Mouse (Mus musculus) midbrain, embryonic 12.5 days (tissue): ENCODE measurements around the gene Irf2bp1. TPM values are rescaled to one million over a fixed set of nuclear protein-coding genes. Genes with fewer than 3 reads are reported as not detected.

ENCODE experiments used
- ATAC-seq: fragments of 200-750 bp; cut with Nextera tagmentation; 2 replicates; pipeline ENCODE4 v1.8.0; 2017; ENCODE audit warnings: low read depth, moderate TSS enrichment, moderate library complexity; ENCODE audit not compliant: low FRiP score
- H3K27ac ChIP-seq: fragments of 300-500 bp; sonication (generic); replicated peaks from 2 replicates; pipeline ENCODE4 v1.5.1; 2016; ENCODE audit warnings: mild to moderate bottlenecking
- H3K27me3 ChIP-seq: fragments of 300-500 bp; sonication (generic); 2 replicates; pipeline ENCODE4 v1.6.1; 2016; ENCODE audit warnings: mild to moderate bottlenecking
- H3K36me3 ChIP-seq: fragments of 300-500 bp; sonication (generic); 2 replicates; pipeline ENCODE4 v1.6.1; 2016
- H3K4me1 ChIP-seq: fragments of 300-500 bp; sonication (generic); 2 replicates; pipeline ENCODE4 v1.6.1; 2016
- H3K4me2 ChIP-seq: fragments of 300-500 bp; sonication (generic); replicated peaks from 2 replicates; pipeline ENCODE4 v1.6.1; 2016; ENCODE audit warnings: mild to moderate bottlenecking, moderate library complexity
- H3K4me3 ChIP-seq: fragments of 300-500 bp; sonication (generic); 2 replicates; pipeline ENCODE4 v1.5.1; 2016; ENCODE audit warnings: mild to moderate bottlenecking
- H3K9ac ChIP-seq: fragments of 300-500 bp; sonication (generic); replicated peaks from 2 replicates; pipeline ENCODE4 v1.6.1; 2016; ENCODE audit warnings: mild to moderate bottlenecking, moderate library complexity
- H3K9me3 ChIP-seq: fragments of 300-500 bp; sonication (generic); 2 replicates; pipeline ENCODE4 v1.6.1; 2016; ENCODE audit warnings: mild to moderate bottlenecking
- WGBS: fragments of 180-500 bp; shearing (Covaris S2); methylation state at CpG from one replicate; pipeline ENCODE4 v1.1.7; 2016; 5-methylcytosine and 5-hydroxymethylcytosine counted together
- polyA plus RNA-seq: library from polyadenylated mRNA; unstranded; fragments of >200 nt; fragmentation: Nextera tagmentation; extraction: Ambion mirVana; gene quantifications from 2 replicates; pipeline ENCODE4 v1.2.1, GENCODE M21; 2016

Irf2bp1 gene
- polyA plus RNA-seq, 1 experiment from 2014 or later, result 41.6 TPM

- no peak for ATAC-seq
- H3K36me3 ChIP-seq, result peaks cover 18% of the 10 kb centered on the region
- peak overlapping the region; percentile 44 for H3K4me2 ChIP-seq
- 45% methylated on average over 17 of the region's 18 CpGs for WGBS
- H3K4me3 ChIP-seq, result peak overlapping the region; percentile 33
- no peak overlapping the region for H3K27ac ChIP-seq
- H3K27me3 ChIP-seq, result no peaks in the 10 kb centered on the region
- peaks cover 44% of the 10 kb centered on the region for H3K4me1 ChIP-seq
- no peaks in the 10 kb centered on the region for H3K9me3 ChIP-seq
- peak overlapping the region; percentile 51; the same call in 1 of the 2 replicates for H3K9ac ChIP-seq
These were observed 2.6 kb upstream of the Irf2bp1 start for GRCm38 (mm10) chr7:19001066-19001806.

- Histone ChIP-seq H3K4me1 (peaks cover 48% of the 10 kb centered on the region), H3K4me3 (no peak overlapping the region), H3K27ac (no peak overlapping the region), H3K36me3 (peaks cover 16% of the 10 kb centered on the region), H3K9ac (no peak overlapping the region), H3K9me3 (no peaks in the 10 kb centered on the region), H3K27me3 (no peaks in the 10 kb centered on the region), H3K4me2 (no peak overlapping the region)
- no peak for ATAC-seq
- WGBS, result 87% methylated on average over 3 of the region's 3 CpGs
These were observed 2.1 kb upstream of the Irf2bp1 start for GRCm38 (mm10) chr7:19001807-19002085.

- Histone ChIP-seq H3K4me1 (peaks cover 52% of the 10 kb centered on the region), H3K9ac (peak overlapping the region; percentile 73), H3K4me2 (peak overlapping the region; percentile 60), H3K9me3 (no peaks in the 10 kb centered on the region), H3K27ac (no peak overlapping the region), H3K4me3 (peak overlapping the region; percentile 36), H3K36me3 (peaks cover 20% of the 10 kb centered on the region), H3K27me3 (no peaks in the 10 kb centered on the region)
- 47% methylated on average over 4 of the region's 4 CpGs for WGBS
- no peak for ATAC-seq
These were observed 1.7 kb upstream of the Irf2bp1 start for GRCm38 (mm10) chr7:19002115-19002514.

- Histone ChIP-seq H3K27ac (peak overlapping the region; percentile 54), H3K9me3 (no peaks in the 10 kb centered on the region), H3K4me1 (peaks cover 56% of the 10 kb centered on the region), H3K4me3 (peak overlapping the region; percentile 36), H3K27me3 (no peaks in the 10 kb centered on the region), H3K9ac (peak overlapping the region; percentile 73), H3K36me3 (peaks cover 24% of the 10 kb centered on the region), H3K4me2 (peak overlapping the region; percentile 60)
- ATAC-seq, result peak; percentile 48
- 3% methylated on average over 17 of the region's 17 CpGs for WGBS
These were observed 871 bp upstream of the Irf2bp1 start for GRCm38 (mm10) chr7:19002848-19003498.

- peak; percentile 1; the same call in 1 of the 2 replicates for ATAC-seq
- H3K27ac ChIP-seq, result peak overlapping the region; percentile 90
- H3K27me3 ChIP-seq, result no peaks in the 10 kb centered on the region
- peak overlapping the region; percentile 92 for H3K4me3 ChIP-seq
- peak overlapping the region; percentile 94 for H3K4me2 ChIP-seq
- H3K9ac ChIP-seq, result peak overlapping the region; percentile 92
- WGBS, result 7% methylated on average over 34 of the region's 34 CpGs
- no peaks in the 10 kb centered on the region for H3K9me3 ChIP-seq
- H3K36me3 ChIP-seq, result peaks cover 24% of the 10 kb centered on the region
- peaks cover 44% of the 10 kb centered on the region for H3K4me1 ChIP-seq
These were observed 811 bp downstream of the Irf2bp1 start for GRCm38 (mm10) chr7:19004631-19005079.

- peak overlapping the region; percentile 94 for H3K4me2 ChIP-seq
- peak overlapping the region; percentile 92; the same call in 1 of the 2 replicates for H3K9ac ChIP-seq
- no peak for ATAC-seq
- H3K36me3 ChIP-seq, result peaks cover 24% of the 10 kb centered on the region
- H3K9me3 ChIP-seq, result no peaks in the 10 kb centered on the region
- H3K27ac ChIP-seq, result no peak overlapping the region
- H3K4me3 ChIP-seq, result peak overlapping the region; percentile 92
- H3K27me3 ChIP-seq, result no peaks in the 10 kb centered on the region
- 81% methylated on average over 34 of the region's 34 CpGs for WGBS
- H3K4me1 ChIP-seq, result peaks cover 44% of the 10 kb centered on the region
These were observed 1.7 kb downstream of the Irf2bp1 start for GRCm38 (mm10) chr7:19005417-19006121.

- WGBS, result 11% methylated on average over 12 of the region's 12 CpGs
- H3K4me3 ChIP-seq, result 0 out of 2 replicates have a peak overlapping the region, but pooled peaks have one; percentile 92
- no peaks in the 10 kb centered on the region for H3K9me3 ChIP-seq
- H3K27me3 ChIP-seq, result no peaks in the 10 kb centered on the region
- H3K9ac ChIP-seq, result no peak overlapping the region
- peak overlapping the region; percentile 94 for H3K4me2 ChIP-seq
- H3K27ac ChIP-seq, result no peak overlapping the region
- H3K36me3 ChIP-seq, result peaks cover 24% of the 10 kb centered on the region
- peaks cover 40% of the 10 kb centered on the region for H3K4me1 ChIP-seq
- ATAC-seq, result no peak
These were observed 2.6 kb downstream of the Irf2bp1 start for GRCm38 (mm10) chr7:19006476-19006875.

GRCm38 (mm10) chr7:19007026-19007977, 3.5 kb downstream of the Irf2bp1 start:
- ATAC-seq, result no peak
- Histone ChIP-seq H3K9ac (no peak overlapping the region), H3K27me3 (no peaks in the 10 kb centered on the region), H3K27ac (no peak overlapping the region), H3K36me3 (peaks cover 24% of the 10 kb centered on the region), H3K4me1 (peaks cover 46% of the 10 kb centered on the region), H3K9me3 (no peaks in the 10 kb centered on the region), H3K4me2 (0 out of 2 replicates have a peak overlapping the region, but pooled peaks have one; percentile 23), H3K4me3 (no peak overlapping the region)
- WGBS, result 84% methylated on average over 13 of the region's 13 CpGs

GRCm38 (mm10) chr7:19010581-19010980, 6.7 kb downstream of the Irf2bp1 start:
- no peak overlapping the region for H3K4me3 ChIP-seq
- H3K27me3 ChIP-seq, result no peaks in the 10 kb centered on the region
- peaks cover 28% of the 10 kb centered on the region for H3K4me1 ChIP-seq
- H3K9ac ChIP-seq, result no peak overlapping the region
- ATAC-seq, result no peak
- 83% methylated on average over 7 of the region's 7 CpGs for WGBS
- no peak overlapping the region; the same call in 1 of the 2 replicates for H3K27ac ChIP-seq
- no peaks in the 10 kb centered on the region for H3K9me3 ChIP-seq
- H3K4me2 ChIP-seq, result no peak overlapping the region
- peaks cover 17% of the 10 kb centered on the region for H3K36me3 ChIP-seq

- Histone ChIP-seq H3K4me1 (peaks cover 13% of the 10 kb centered on the region), H3K36me3 (peaks cover 4% of the 10 kb centered on the region; the same call in 1 of the 2 replicates), H3K4me2 (peak overlapping the region; percentile 57), H3K27ac (no peak overlapping the region), H3K9me3 (no peaks in the 10 kb centered on the region), H3K27me3 (no peaks in the 10 kb centered on the region), H3K4me3 (peak overlapping the region; percentile 32), H3K9ac (peak overlapping the region; percentile 64)
- 3% methylated on average over 31 of the region's 31 CpGs for WGBS
- ATAC-seq, result peak; percentile 47; the same call in 1 of the 2 replicates
These were observed 8.3 kb downstream of the Irf2bp1 start for GRCm38 (mm10) chr7:19012025-19012621.

GRCm38 (mm10) chr7:19012882-19013281, 9.0 kb downstream of the Irf2bp1 start:
- Histone ChIP-seq H3K36me3 (no peaks in the 10 kb centered on the region), H3K4me2 (no peak overlapping the region), H3K4me1 (peaks cover 9% of the 10 kb centered on the region), H3K27ac (no peak overlapping the region), H3K27me3 (no peaks in the 10 kb centered on the region), H3K4me3 (no peak overlapping the region), H3K9ac (no peak overlapping the region), H3K9me3 (no peaks in the 10 kb centered on the region)
- WGBS, result 82% methylated on average over 1 of the region's 2 CpGs
- ATAC-seq, result no peak
